Mouse (Mus musculus) E14TG2a.4 (cell line): ENCODE measurements at regions not wholly inside any gene's neighbourhood (a gene's known extent, or its start where the extent isn't known, plus 50 kb on each side); places are given as distances from the start of the nearest gene placed in this dataset.

ENCODE experiments used
- CTCF ChIP-seq: conservative IDR thresholded peaks from 2 replicates; pipeline ENCODE4 v1.5.1; 2014; ENCODE audit warnings: low read length
- POU5F1 ChIP-seq: IDR thresholded peaks from 2 replicates; pipeline ENCODE4 v1.6.1; 2014; ENCODE audit warnings: low read length, borderline replicate concordance

GRCm38 (mm10) chr5:69756360-69756759 lies 164.2 kb upstream of the Gnpda2 start:
- TF ChIP-seq CTCF: no peak
- TF ChIP-seq POU5F1: no peak
